Mouse (Mus musculus) cerebellum, postnatal 4 days (tissue): ENCODE results near the gene Heatr1.

ENCODE experiments used
- DNase-seq, 2 experiments: peaks; one replicate each; pipeline ENCODE4 v3.0.0; 2022; ENCODE audit warnings: low spot score in 2 of 2, mixed read lengths in 1 of 2

The Heatr1 gene

DNA sequence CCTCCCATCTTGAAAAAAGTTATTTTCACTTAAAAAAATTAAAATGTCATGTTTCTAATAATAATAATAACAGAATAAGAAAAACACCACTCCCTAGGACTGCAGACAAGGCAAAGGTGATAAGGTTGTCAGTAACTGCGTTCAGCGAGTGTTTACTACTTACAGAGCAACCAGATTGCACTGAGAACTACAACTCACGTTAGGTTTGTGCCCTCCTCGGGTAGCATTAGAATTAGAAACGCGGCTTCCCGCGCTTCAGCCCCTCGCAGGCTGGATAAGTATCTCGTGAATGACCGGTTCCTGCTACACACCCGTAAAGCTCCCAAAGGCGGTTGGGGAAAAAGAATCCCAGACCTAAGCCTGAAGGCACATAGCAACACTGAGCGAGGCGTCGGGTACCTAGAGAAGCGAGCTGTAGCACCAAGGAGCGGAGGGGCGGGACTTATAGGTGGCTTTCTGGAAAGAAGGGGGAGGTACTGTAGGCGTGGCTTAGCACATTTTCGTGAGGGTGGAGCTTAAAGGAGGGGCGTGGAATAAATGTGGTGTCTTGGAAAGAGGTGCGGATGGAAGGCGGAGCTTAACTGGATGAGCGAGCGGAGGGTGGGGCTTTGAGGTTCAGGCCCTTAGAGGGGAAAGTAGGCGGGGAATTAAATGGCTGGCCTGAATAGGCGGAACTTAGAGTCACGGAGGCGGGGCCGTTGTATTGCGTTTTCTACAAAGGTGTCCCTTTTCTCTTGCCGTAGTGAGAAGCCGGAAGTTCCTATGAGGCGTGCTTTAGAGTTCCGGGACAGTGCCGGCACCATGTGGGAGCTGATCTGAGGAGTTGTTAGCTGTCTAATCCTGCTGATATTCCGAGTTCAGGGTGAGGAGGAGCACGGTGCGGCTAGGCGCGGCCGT is at the start of gene Heatr1:
Gene Heatr1 (plus strand): TSS at position 419 of the 897 bp plus-strand sequence.
- DNase-seq, result peak; percentile 59 to 86

- no peak for DNase-seq
Measured at GRCm38 (mm10) chr13:12346837-12347236, 48.0 kb upstream of the Heatr1 start.

GRCm38 (mm10) chr13:12349197-12349824 is 45.5 kb upstream of the Heatr1 start:
- DNase-seq, result no peak

GRCm38 (mm10) chr13:12356184-12356583 is 38.6 kb upstream of the Heatr1 start:
- DNase-seq, result no peak

GRCm38 (mm10) chr13:12357554-12357953 is 37.3 kb upstream of the Heatr1 start:
- DNase-seq, result no peak

DNA sequence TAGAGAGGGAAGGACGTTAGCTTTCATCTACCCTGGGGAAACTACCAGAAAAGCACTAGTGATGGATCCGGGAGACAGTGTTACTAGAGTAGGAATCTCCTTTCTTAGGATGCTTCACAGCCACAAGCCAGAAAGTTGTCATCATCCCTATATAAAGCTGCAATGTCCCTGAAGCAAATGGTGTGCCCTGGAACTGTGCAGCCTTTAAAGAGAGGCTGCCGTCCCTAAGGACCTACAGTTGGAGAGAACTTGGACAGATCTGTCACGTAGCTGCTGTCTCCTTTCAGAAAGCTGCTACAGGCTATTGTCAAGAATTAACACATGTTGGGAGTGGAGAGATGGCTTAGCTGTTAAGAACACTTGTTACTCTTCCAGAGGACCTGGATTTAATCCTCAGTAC is 33.3 kb upstream of the Heatr1 start:
- no peak for DNase-seq

GRCm38 (mm10) chr13:12369041-12369621 is 25.7 kb upstream of the Heatr1 start:
- no peak for DNase-seq

DNA sequence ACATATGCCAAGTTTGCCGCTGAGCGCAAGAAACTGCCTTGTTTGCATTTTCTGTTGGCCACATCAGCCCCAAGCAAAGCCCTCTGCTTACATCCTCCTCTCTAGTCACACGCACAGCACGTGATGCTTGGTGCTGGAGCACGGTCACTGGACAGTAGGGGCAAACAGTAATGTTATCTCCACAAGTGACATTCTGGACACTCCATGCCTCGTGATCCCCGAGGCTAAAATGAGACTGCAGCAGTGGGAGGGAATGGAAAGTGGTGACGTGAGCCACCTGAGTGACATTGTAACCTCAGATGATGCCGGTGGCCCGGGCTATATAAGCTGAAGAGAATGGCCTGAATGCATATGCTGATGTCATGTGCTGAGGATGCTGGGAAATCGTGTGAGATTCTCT is 24.9 kb upstream of the Heatr1 start:
- DNase-seq, result no peak

GRCm38 (mm10) chr13:12372755-12373154 is 22.1 kb upstream of the Heatr1 start:
- no peak for DNase-seq

GRCm38 (mm10) chr13:12376778-12377177 is 18.0 kb upstream of the Heatr1 start:
- DNase-seq, result no peak

DNA sequence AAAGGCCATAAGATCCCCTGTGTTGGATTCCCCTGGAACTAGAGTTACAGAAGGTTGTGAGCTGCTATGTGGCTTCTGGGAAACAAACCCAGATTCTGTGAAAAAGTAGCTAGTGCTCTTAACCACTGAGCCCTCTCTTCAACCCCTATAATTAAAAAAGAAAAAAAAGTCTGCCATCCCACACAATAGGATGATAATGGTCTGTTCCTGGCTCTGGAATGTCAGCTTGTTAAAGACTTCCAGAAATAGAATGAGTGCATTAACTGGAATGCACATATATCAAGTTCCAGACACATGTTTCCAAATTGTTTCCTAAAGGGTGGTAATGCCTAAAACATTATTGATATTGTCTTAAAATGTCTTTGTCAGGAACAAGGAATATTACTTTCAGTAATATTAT is 10.0 kb upstream of the Heatr1 start:
- DNase-seq, result no peak

GRCm38 (mm10) chr13:12386286-12386685 is 8.5 kb upstream of the Heatr1 start:
- no peak for DNase-seq

DNA sequence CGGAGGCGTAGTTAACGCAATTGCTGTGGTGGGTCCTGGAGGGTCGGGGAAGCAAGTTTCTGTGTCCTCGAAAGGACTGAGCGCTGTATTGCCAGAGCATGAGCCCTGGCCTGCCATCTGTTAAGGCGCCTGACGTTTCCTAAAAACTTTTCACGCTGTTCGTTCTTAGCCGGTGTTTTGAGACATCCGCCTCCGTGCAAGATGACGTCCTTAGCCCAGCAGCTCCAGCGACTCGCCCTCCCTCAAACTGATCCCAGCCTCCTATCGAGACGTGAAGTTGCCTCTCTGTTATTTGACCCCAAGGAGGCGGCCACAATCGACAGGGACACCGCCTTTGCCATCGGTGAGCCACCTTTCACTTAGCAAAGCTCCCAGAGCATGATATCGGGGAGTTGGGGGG is 744 bp downstream of the Heatr1 start:
- DNase-seq, result no peak

DNA sequence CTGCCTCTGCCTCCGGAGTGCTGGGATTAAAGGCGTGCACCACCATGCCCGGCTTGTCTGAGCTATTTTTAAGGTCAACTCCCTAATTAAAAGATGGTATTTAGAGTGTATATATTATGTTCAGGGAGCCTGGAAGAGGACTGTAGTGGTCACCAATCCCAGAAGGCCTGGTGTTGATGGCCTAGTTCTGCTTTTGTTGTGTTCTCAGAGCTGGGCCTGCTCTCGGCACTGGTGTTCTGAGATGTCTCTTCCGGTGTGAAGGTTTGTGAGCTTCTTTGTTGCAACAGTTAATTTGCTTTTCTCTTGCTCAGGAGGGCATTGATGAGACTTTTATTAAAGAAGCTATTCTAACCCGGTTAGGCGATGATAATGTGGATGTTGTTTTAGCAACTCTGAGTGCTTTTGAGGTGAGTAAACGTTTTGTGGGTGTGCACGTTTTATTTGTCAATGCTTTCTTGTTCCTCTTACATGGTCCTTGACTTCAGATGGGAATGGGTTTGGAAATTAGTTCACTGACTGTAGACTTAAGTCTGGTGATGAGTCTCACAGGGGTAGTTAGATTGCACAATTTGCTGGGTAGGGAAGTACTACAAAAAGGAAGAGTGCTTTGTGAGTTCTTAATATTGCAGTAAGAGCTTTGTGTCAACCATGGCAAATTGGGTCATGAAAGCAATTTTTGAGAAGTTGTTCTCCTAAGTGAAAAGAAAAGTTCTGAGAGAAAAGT is 13.7 kb downstream of the Heatr1 start:
- no peak for DNase-seq

GRCm38 (mm10) chr13:12412016-12412415 is 17.2 kb downstream of the Heatr1 start:
- DNase-seq, result no peak

- no peak for DNase-seq
Measured at GRCm38 (mm10) chr13:12420596-12420995, 25.8 kb downstream of the Heatr1 start.

DNA sequence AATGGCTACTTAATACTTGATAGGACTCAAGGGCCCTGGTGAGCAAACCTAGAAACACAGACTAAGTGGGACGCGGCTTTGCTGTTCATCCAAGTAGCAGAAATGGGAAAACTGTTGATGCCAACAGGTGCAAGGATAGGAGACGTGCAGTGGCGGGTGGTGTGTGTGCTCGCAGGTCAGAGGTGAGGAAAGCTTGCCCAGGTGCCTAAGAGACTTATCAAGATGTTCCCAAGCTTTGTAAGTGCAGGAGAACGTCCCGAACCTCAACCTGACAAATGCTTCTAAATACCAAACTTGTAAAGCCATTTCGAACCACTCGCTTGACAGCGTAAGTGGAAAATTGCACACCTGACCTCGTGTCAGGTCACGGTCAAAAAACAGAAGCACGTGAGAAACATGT is 33.7 kb downstream of the Heatr1 start:
- DNase-seq, result no peak

- DNase-seq, result no peak
Measured at GRCm38 (mm10) chr13:12433843-12434242, 39.0 kb downstream of the Heatr1 start.

- DNase-seq, result no peak
Measured at GRCm38 (mm10) chr13:12439586-12439985, 44.8 kb downstream of the Heatr1 start.

DNA sequence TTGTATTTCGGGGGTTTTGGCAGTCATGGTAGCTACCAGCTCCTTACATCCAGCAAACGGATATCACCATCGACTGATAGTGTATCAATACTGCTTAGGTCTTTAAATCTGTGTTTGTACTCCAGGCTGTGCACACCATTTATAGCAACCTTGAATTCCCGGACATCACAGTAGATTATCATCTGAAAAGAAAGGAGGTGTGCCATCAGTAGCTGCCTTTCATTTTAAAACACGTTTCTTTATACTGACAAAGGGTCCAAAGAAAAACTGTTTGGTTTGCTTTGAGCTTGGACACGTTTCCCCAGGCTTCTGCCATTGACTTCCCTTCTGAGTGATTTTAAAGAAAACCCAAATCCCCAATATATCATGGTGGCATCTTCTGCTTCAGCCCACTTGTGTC is 46.0 kb downstream of the Heatr1 start:
- no peak for DNase-seq

DNA sequence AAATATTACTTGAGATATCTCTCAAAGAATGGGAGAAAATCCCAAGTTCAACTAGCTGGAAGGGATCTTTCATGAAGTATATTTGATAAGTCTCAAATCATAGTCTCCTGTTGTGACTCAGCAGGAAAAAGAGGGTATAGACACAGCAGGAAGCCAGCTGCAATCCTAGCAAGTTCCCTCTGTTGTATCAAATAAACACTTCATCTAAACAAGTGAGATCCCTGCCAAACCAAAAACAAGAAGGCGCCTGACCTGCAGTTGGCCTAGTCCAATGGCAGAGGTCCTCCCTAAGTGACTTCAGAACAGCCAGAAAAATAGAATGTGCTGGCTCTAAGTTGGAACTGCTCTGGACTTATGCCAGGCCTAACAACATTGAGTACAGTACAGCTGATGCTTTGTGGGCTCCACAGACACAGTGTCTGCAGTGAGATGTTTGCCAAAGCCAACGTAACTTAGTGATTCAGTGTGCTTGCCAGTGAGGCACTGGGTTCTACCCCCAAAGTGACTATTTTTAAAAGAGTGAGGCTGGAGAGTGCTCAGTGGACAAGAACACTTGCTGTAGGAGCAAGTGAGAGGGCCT is 47.3 kb downstream of the Heatr1 start:
- DNase-seq, result no peak

GRCm38 (mm10) chr13:12453150-12453549 is 58.3 kb downstream of the Heatr1 start:
- DNase-seq, result no peak
